Mouse (Mus musculus) liver, embryonic 14.5 days (tissue): ENCODE measurements around the gene Tex10.

ENCODE experiments used
- CTCF ChIP-seq: IDR thresholded peaks from 2 replicates; pipeline ENCODE4 v1.5.1; 2016; ENCODE audit warnings: antibody characterized with exemption, low read depth, control low read depth
- EP300 ChIP-seq: IDR thresholded peaks from 2 replicates; pipeline ENCODE4 v1.6.1; 2016; ENCODE audit warnings: antibody characterized with exemption, low read depth

DNA sequence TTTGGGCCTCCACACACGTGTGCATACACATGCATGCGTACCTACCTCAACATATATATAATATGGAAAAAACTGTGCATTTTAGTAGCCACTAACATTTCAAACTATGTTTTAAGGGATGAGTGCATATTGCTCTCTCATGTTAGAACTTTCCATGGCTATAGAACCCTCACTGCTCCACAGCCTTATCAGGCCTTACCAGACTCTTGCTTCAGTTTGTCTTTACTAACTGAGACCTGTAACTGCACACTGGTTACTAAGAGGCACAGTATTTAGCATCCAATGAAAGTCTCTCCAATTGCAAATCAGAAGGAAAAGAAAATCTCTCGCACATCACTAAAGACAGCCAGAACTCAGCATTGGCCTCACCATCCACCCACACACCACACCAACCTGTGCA is 76.3 kb downstream of the Tex10 start:
- TF ChIP-seq CTCF (no peak), EP300 (peak; percentile 40)
